Mouse (Mus musculus) liver, adult 2 months (tissue): ENCODE data around the gene Txnrd1.

Source experiments
- CTCF ChIP-seq: fragments of 200-500 bp; IDR thresholded peaks from 2 replicates; pipeline ENCODE4 v1.5.1; 2011; ENCODE audit warnings: low read depth, low read length, control low read depth
- POLR2A ChIP-seq: fragments of 200-500 bp; IDR thresholded peaks from 2 replicates; pipeline ENCODE4 v1.6.1; 2011; ENCODE audit warnings: low read length, control low read depth; ENCODE audit not compliant: insufficient read depth; ENCODE audit errors: extremely low read depth

GRCm38 (mm10) chr10:82876076-82876796 is 42.5 kb downstream of the Txnrd1 start:
- TF ChIP-seq POLR2A (no peak), CTCF (peak; percentile 45)
